In the genomic region with DNA sequence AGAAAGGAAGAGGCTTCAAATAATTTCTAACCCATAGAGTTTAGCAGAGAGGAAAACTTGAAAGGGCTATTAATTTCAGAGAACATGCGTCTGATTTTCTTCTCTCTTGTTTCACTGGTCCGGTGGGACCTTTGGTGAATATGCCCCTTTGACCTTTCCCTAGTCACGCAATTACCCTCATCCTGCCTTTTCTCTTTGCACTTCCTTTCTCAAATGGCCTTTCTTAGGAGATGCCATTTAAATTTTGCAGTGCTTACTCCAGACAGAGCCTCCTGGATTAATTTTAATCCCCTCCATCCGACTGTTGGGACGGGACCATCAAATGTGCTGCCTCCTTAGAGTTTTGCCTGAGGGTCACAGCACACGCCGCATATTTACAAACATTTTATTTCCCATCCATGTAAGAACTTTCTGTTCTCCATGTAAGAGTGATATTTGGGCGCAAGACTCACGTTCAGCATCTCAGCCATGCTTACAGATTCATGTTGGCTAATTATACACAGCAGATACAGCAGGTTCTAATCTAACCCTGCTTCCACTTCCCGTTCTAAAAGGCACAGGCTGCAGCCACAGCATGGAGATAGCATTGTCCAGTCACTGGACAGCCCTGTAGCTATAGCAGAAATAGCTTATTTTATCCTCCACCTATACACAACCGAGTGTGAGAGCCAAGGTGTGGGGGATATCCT, we compare ENCODE assay signal across 19 mouse cellular contexts.
DNase-seq lines count a peak whose midpoint lies in the region; ATAC-seq and TF ChIP-seq lines count a peak whose summit lies in the region.
"Had no signal": no experiment of that assay in that cellular context is flagged by ENCODE, and none has a peak within 500 bp of the region (broad histone marks: within the 10 kb centered on the region; RNA-seq: fewer than 3 reads in every experiment).

No protein-coding gene starts in this region.

- TF ChIP-seq CTCF in liver, embryonic 14.5 days (IDR thresholded peaks at IDR 0.05; ENCODE audit: low read depth): no peak

- no peak for TF ChIP-seq EP300 in liver, embryonic 14.5 days (IDR thresholded peaks at IDR 0.05; ENCODE audit: low read depth)

- no peak for DNase-seq in forebrain, embryonic 10.5 days (ENCODE audit: extremely low spot score, low spot score)
- DNase-seq in liver: no peak
- DNase-seq in liver, embryonic 14.5 days (ENCODE audit: low read depth in 3 of 3, low spot score in 3 of 3): no peak
- peak; percentile 20 for DNase-seq in neural tube, embryonic 11.5 days (ENCODE audit: low spot score)
- no peak for DNase-seq in adrenal gland, postnatal 4 days (ENCODE audit: low spot score in 2 of 2)
- no peak for DNase-seq in urinary bladder, adult 2 months (ENCODE audit: low spot score)
- DNase-seq: cerebellum, postnatal 14 days; forebrain, postnatal 0 days; gastrocnemius, adult 2 months; heart, adult 2 months; heart, postnatal 10 days; kidney, postnatal 14 days; lung, postnatal 14 days; spleen, adult 18-20 months had no signal

- H3K9me3 ChIP-seq in forebrain, embryonic 10.5 days: no peaks in the 10 kb centered on the region
- no peaks in the 10 kb centered on the region for H3K9me3 ChIP-seq in forebrain, embryonic 15.5 days
- no peaks in the 10 kb centered on the region for H3K9me3 ChIP-seq in liver, embryonic 12.5 days (replicated peaks)
- no peaks in the 10 kb centered on the region for H3K9me3 ChIP-seq in liver, embryonic 14.5 days (ENCODE audit: control insufficient read depth, low read length)
- no peaks in the 10 kb centered on the region for H3K9me3 ChIP-seq in neural tube, embryonic 11.5 days (ENCODE audit: control insufficient read depth, low read length)
- H3K9me3 ChIP-seq: liver, embryonic 13.5 days had no signal

- 10% methylated on average over 11 of the region's 11 CpGs for WGBS in forebrain, embryonic 10.5 days
- 21% methylated on average over 11 of the region's 11 CpGs for WGBS in forebrain, embryonic 15.5 days
- 43% methylated on average over 11 of the region's 11 CpGs for WGBS in liver, embryonic 12.5 days (ENCODE audit: insufficient replicate concordance)
- 43% methylated on average over 11 of the region's 11 CpGs for WGBS in liver, embryonic 14.5 days (ENCODE audit: insufficient replicate concordance)
- WGBS in neural tube, embryonic 11.5 days: 23% methylated on average over 11 of the region's 11 CpGs

- no peaks in the 10 kb centered on the region for H3K27me3 ChIP-seq in forebrain, embryonic 10.5 days (ENCODE audit: poor library complexity, severe bottlenecking)
- no peaks in the 10 kb centered on the region for H3K27me3 ChIP-seq in forebrain, embryonic 15.5 days
- H3K27me3 ChIP-seq in liver, embryonic 12.5 days (replicated peaks): no peaks in the 10 kb centered on the region
- no peaks in the 10 kb centered on the region for H3K27me3 ChIP-seq in liver, embryonic 14.5 days (ENCODE audit: control insufficient read depth, insufficient read depth, low read length)
- no peaks in the 10 kb centered on the region for H3K27me3 ChIP-seq in neural tube, embryonic 11.5 days (ENCODE audit: control insufficient read depth, insufficient read depth, low read length)
- H3K27me3 ChIP-seq: CH12.LX; liver, embryonic 13.5 days had no signal

- peak overlapping the region; percentile 86 for H3K27ac ChIP-seq in forebrain, embryonic 10.5 days
- no peak overlapping the region for H3K27ac ChIP-seq in forebrain, embryonic 15.5 days (replicated peaks)
- H3K27ac ChIP-seq in liver, embryonic 12.5 days: peak overlapping the region; percentile 25; the same call in 1 of the 2 replicates
- no peak overlapping the region for H3K27ac ChIP-seq in liver, embryonic 14.5 days
- H3K27ac ChIP-seq in neural tube, embryonic 11.5 days (ENCODE audit: low read depth, low read length): peak overlapping the region; percentile 40; the same call in 1 of the 2 replicates
- H3K27ac ChIP-seq: gastrocnemius, adult 2 months; heart, adult 2 months; liver, embryonic 13.5 days had no signal

- no peaks in the 10 kb centered on the region for H3K36me3 ChIP-seq in forebrain, embryonic 10.5 days (replicated peaks)
- no peaks in the 10 kb centered on the region for H3K36me3 ChIP-seq in forebrain, embryonic 15.5 days
- H3K36me3 ChIP-seq in liver, embryonic 12.5 days: no peaks in the 10 kb centered on the region
- no peaks in the 10 kb centered on the region for H3K36me3 ChIP-seq in liver, embryonic 14.5 days (replicated peaks; ENCODE audit: control insufficient read depth, insufficient read depth, low read depth)
- no peaks in the 10 kb centered on the region for H3K36me3 ChIP-seq in neural tube, embryonic 11.5 days (ENCODE audit: control insufficient read depth, insufficient read depth, low read length)
- H3K36me3 ChIP-seq: liver, embryonic 13.5 days had no signal

- no peak overlapping the region for H3K9ac ChIP-seq in forebrain, embryonic 15.5 days (replicated peaks)
- H3K9ac ChIP-seq in liver, embryonic 12.5 days: no peak overlapping the region
- no peak overlapping the region for H3K9ac ChIP-seq in liver, embryonic 14.5 days (replicated peaks)
- no peak overlapping the region for H3K9ac ChIP-seq in neural tube, embryonic 11.5 days (ENCODE audit: low read length)
- H3K9ac ChIP-seq: forebrain, postnatal 0 days; liver, embryonic 13.5 days had no signal

- H3K4me1 ChIP-seq in forebrain, embryonic 10.5 days: peaks cover 63% of the 10 kb centered on the region
- H3K4me1 ChIP-seq in forebrain, embryonic 15.5 days: no peaks in the 10 kb centered on the region
- H3K4me1 ChIP-seq in liver, embryonic 12.5 days: peaks cover 27% of the 10 kb centered on the region
- H3K4me1 ChIP-seq in liver, embryonic 14.5 days (replicated peaks; ENCODE audit: control insufficient read depth in 2 of 2, insufficient read depth in 2 of 2, low read length in 1 of 2): peaks cover 3 to 16% of the 10 kb centered on the region in 2 experiments; a peak in 3 of 4 replicates
- peaks cover 6% of the 10 kb centered on the region; the same call in 1 of the 2 replicates for H3K4me1 ChIP-seq in neural tube, embryonic 11.5 days (ENCODE audit: control insufficient read depth, insufficient read depth, low read length)

- no peak for ATAC-seq in forebrain, embryonic 15.5 days (replicated peaks)
- no peak for ATAC-seq in liver, embryonic 12.5 days
- ATAC-seq in liver, embryonic 14.5 days (ENCODE audit: insufficient read depth): no peak
- ATAC-seq in neural tube, embryonic 11.5 days (ENCODE audit: insufficient read depth, low FRiP score, low TSS enrichment): peak; percentile 37
- ATAC-seq: forebrain, postnatal 0 days; intestine, postnatal 0 days had no signal

- H3K4me3 ChIP-seq in forebrain, embryonic 10.5 days: peak overlapping the region; percentile 14
- H3K4me3 ChIP-seq in forebrain, embryonic 15.5 days: no peak overlapping the region
- H3K4me3 ChIP-seq in liver, embryonic 12.5 days: no peak overlapping the region
- no peak overlapping the region for H3K4me3 ChIP-seq in liver, embryonic 14.5 days (ENCODE audit: insufficient read depth in 1 of 2, low read depth in 2 of 2, low read length in 2 of 2)
- H3K4me3 ChIP-seq in neural tube, embryonic 11.5 days (ENCODE audit: low read depth, low read length): no peak overlapping the region
- H3K4me3 ChIP-seq: gastrocnemius, adult 2 months; heart, adult 2 months; liver, embryonic 13.5 days had no signal

- H3K4me2 ChIP-seq in forebrain, embryonic 15.5 days (replicated peaks): no peak overlapping the region
- no peak overlapping the region for H3K4me2 ChIP-seq in liver, embryonic 12.5 days
- H3K4me2 ChIP-seq in liver, embryonic 14.5 days (ENCODE audit: low read depth): 0 out of 2 replicates have a peak overlapping the region, but pooled peaks have one; percentile 14
- H3K4me2 ChIP-seq in neural tube, embryonic 11.5 days (ENCODE audit: low read depth): no peak overlapping the region
- H3K4me2 ChIP-seq: liver, embryonic 13.5 days had no signal

Comparison
In these comparisons a context has a peak if more than half of its experiments do, and no peak if none do; other contexts are left out.
1. H3K27ac ChIP-seq: peak in forebrain, embryonic 10.5 days (single experiment), liver, embryonic 12.5 days (single experiment) and neural tube, embryonic 11.5 days (single experiment); none in forebrain, embryonic 15.5 days (single experiment) and liver, embryonic 14.5 days (single experiment).